Mouse (Mus musculus) liver, postnatal 0 days (tissue): Measurements from ENCODE around the gene Mr1.

ENCODE experiments used
- CTCF ChIP-seq: sonication (generic); IDR thresholded peaks from 2 replicates; pipeline ENCODE4 v1.5.1; 2016; ENCODE audit warnings: antibody characterized with exemption, low read depth
- EP300 ChIP-seq: IDR thresholded peaks from 2 replicates; pipeline ENCODE4 v1.6.1; 2016; ENCODE audit warnings: antibody characterized with exemption, low read depth, mild to moderate bottlenecking

DNA sequence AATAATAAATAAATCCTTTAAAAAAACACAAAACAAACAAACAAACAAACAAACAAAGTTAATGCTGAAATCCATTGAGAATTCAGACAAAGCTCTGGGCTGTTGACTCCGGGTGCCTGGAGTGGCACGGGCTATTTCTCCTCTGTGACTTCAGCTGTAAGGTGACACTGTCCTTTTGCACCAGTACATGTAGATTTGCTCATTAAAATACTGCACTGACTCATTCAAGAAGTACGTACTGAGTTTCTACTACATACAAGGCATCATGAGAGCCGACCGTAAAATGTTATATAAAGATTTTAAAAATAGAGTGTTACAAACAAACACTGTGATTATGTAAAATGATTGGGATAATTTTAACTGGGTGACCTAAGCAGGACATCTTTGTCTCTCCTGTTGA lies 22.2 kb downstream of the Mr1 start:
- TF ChIP-seq CTCF (no peak), EP300 (no peak)
